Comparison of ENCODE assay signal across 10 mouse cellular contexts in the genomic region with DNA sequence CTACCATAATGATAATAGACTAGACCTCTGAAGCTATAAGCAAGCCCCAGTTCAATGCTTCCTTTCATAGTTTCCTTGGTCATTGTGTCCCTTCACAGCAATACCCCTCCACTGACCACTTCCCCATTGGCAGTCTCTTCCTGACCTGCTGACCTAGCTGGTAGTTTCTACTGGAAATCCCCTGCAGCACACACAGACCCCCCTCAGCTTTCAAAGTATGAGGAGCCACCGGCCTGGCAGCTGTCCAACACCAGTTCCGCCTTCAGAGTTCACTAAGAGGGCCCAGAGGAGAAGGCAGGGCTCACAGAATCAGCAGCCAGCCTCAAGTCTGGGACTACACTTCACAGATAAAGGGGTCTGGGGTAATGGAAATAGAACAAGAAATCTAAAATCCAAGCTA. TPM values are rescaled to one million over a fixed set of nuclear protein-coding genes. Genes with fewer than 3 reads are reported as not detected.
DNase-seq lines count a peak whose midpoint lies in the region; ATAC-seq lines count a peak whose summit lies in the region.
"Had no signal": no experiment of that assay in that cellular context is flagged by ENCODE, and none has a peak within 500 bp of the region (broad histone marks: within the 10 kb centered on the region; RNA-seq: fewer than 3 reads in every experiment).

No protein-coding gene starts in this region.

- H3K9ac ChIP-seq in forebrain, embryonic 11.5 days (ENCODE audit: low read length), result no peak overlapping the region
- H3K9ac ChIP-seq: midbrain, embryonic 13.5 days had no signal

- WGBS in forebrain, embryonic 11.5 days, result 64% methylated on average over 2 of the region's 2 CpGs

- H3K4me3 ChIP-seq in forebrain, embryonic 11.5 days (ENCODE audit: low read depth, low read length), result no peak overlapping the region
- H3K4me3 ChIP-seq: midbrain, embryonic 13.5 days had no signal

- H3K4me1 ChIP-seq in forebrain, embryonic 11.5 days (replicated peaks; ENCODE audit: control insufficient read depth, insufficient read depth, low read length), result peaks cover 2% of the 10 kb centered on the region; the same call in 1 of the 2 replicates

- no peak overlapping the region for H3K4me2 ChIP-seq in forebrain, embryonic 11.5 days (ENCODE audit: low read depth, low read length, severe bottlenecking)
- H3K4me2 ChIP-seq: midbrain, embryonic 13.5 days had no signal

- no peak overlapping the region for H3K27ac ChIP-seq in forebrain, embryonic 11.5 days (ENCODE audit: low read depth, low read length)
- H3K27ac ChIP-seq: midbrain, embryonic 13.5 days had no signal

- no peaks in the 10 kb centered on the region for H3K9me3 ChIP-seq in forebrain, embryonic 11.5 days (ENCODE audit: control insufficient read depth, low read length)
- H3K9me3 ChIP-seq: midbrain, embryonic 13.5 days had no signal

- ATAC-seq in forebrain, embryonic 11.5 days (replicated peaks; ENCODE audit: low FRiP score), result no peak
- no peak for ATAC-seq in megakaryocyte-erythroid progenitor cell, adult 5-6 weeks (replicated peaks; ENCODE audit: low FRiP score, low TSS enrichment, poor library complexity, severe bottlenecking)
- ATAC-seq: midbrain, embryonic 13.5 days had no signal

- peak; percentile 35 to 52 for DNase-seq in layer of hippocampus, postnatal 10 days (ENCODE audit: low spot score in 2 of 2)
- no peak for DNase-seq in layer of hippocampus, adult 18-20 months (ENCODE audit: low spot score in 2 of 2)
- peak; percentile 50 to 55 for DNase-seq in B cell, adult 2 months
- DNase-seq in adrenal gland, postnatal 10 days, result peak; percentile 61
- DNase-seq in kidney, postnatal 25 days, result peak; percentile 77 to 85
- no peak for DNase-seq in thymus, adult 18-20 months
- DNase-seq in forebrain, embryonic 11.5 days (ENCODE audit: low spot score), result no peak
- DNase-seq: layer of hippocampus, postnatal 36 days had no signal

- no peaks in the 10 kb centered on the region for H3K36me3 ChIP-seq in forebrain, embryonic 11.5 days (ENCODE audit: control insufficient read depth, insufficient read depth, low read length)
- H3K36me3 ChIP-seq: midbrain, embryonic 13.5 days had no signal

- no peaks in the 10 kb centered on the region for H3K27me3 ChIP-seq in forebrain, embryonic 11.5 days (ENCODE audit: control insufficient read depth, insufficient read depth, low read length)
- H3K27me3 ChIP-seq: midbrain, embryonic 13.5 days had no signal

RNA-seq across cellular contexts. Expression of a gene that starts 17.6 kb away (rescaled TPM):
- under 1 TPM; 0.71 to 0.94 TPM for total RNA-seq in layer of hippocampus, postnatal 10 days (2021)
- under 1 TPM; 0.30 to 0.89 TPM for total RNA-seq in layer of hippocampus, adult 18-20 months (2021)
- 1 to 10 TPM; 5.1 to 5.7 TPM for total RNA-seq in adrenal gland, postnatal 10 days (2021)
- polyA plus RNA-seq in forebrain, embryonic 11.5 days (2014; fragmentation: Nextera tagmentation; extraction: Ambion mirVana), result 0.53 and 0.75 TPM in 2 replicates
- total RNA-seq in megakaryocyte-erythroid progenitor cell, adult 5-6 weeks (2014; fragmentation: Nextera tagmentation), result 0.35 TPM in 1 of 2 replicates, not detected in the other
- total RNA-seq in megakaryocyte-erythroid progenitor cell, adult 5-6 weeks (2017), result not detected in 2 replicates

RNA-seq across cellular contexts. Expression of a gene that starts 36.4 kb away (rescaled TPM):
- total RNA-seq in layer of hippocampus, postnatal 10 days (2021), result 10 to 100 TPM; 52.7 to 67.3 TPM
- 10 to 100 TPM; 56.0 to 59.7 TPM for total RNA-seq in layer of hippocampus, adult 18-20 months (2021)
- total RNA-seq in adrenal gland, postnatal 10 days (2021), result 10 to 100 TPM; 60.9 to 63.3 TPM
- polyA plus RNA-seq in forebrain, embryonic 11.5 days (2014; fragmentation: Nextera tagmentation; extraction: Ambion mirVana), result 99.2 and 110 TPM in 2 replicates
- 27.5 and 63.2 TPM in 2 replicates for total RNA-seq in megakaryocyte-erythroid progenitor cell, adult 5-6 weeks (2014; fragmentation: Nextera tagmentation)
- total RNA-seq in megakaryocyte-erythroid progenitor cell, adult 5-6 weeks (2017), result 35.5 and 46.5 TPM in 2 replicates

Comparison
In these comparisons a context has a peak if more than half of its experiments do, and no peak if none do; other contexts are left out.
1. DNase-seq: peak in layer of hippocampus, postnatal 10 days (2 of 2), B cell, adult 2 months (2 of 2), adrenal gland, postnatal 10 days (single experiment) and kidney, postnatal 25 days (2 of 2); none in layer of hippocampus, adult 18-20 months (0 of 2), thymus, adult 18-20 months (0 of 2) and forebrain, embryonic 11.5 days (single experiment).